Mouse (Mus musculus): ENCODE measurements at regions not wholly inside any gene's neighbourhood (a gene's known extent, or its start where the extent isn't known, plus 50 kb on each side); places are given as distances from the start of the nearest gene placed in this dataset.

- Histone ChIP-seq H3K27ac (no peak overlapping the region), H3K4me2 (replicated peaks) (no peak overlapping the region), H3K4me3 (no peak overlapping the region), H3K4me1 (no peaks in the 10 kb centered on the region), H3K36me3 (no peaks in the 10 kb centered on the region), H3K9me3 (no peaks in the 10 kb centered on the region), H3K9ac (no peak overlapping the region), H3K27me3 (no peaks in the 10 kb centered on the region)
- no peak for ATAC-seq (ENCODE audit: low FRiP score, low read depth)
- WGBS = 63% methylated on average over 3 of the region's 3 CpGs
Measured at GRCm38 (mm10) chr11:38224300-38224699, 988.5 kb upstream of the Tenm2 start.

DNA sequence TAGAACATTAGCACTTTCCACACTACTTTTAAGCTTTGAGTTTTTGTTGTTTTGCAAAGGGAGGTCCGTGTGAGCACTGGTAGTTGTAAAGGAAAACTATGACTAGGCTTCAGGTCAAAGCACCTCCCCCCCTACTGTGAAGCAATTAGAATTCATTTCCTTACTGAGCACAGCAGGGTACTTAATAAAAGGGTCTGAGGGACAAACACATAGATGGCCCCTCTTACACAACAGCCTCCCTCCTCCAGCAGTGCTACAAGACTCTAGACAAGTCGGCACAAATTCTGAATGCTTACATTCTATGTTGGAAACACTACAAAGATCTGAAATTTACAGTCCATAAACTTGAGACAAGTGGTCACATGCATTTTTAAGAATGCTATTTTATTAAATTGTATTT lies 967.6 kb upstream of the Tenm2 start:
- no peaks in the 10 kb centered on the region for H3K9me3 ChIP-seq
- 19% methylated on average over 2 of the region's 2 CpGs for WGBS
- H3K4me2 ChIP-seq (replicated peaks) = no peak overlapping the region

DNA sequence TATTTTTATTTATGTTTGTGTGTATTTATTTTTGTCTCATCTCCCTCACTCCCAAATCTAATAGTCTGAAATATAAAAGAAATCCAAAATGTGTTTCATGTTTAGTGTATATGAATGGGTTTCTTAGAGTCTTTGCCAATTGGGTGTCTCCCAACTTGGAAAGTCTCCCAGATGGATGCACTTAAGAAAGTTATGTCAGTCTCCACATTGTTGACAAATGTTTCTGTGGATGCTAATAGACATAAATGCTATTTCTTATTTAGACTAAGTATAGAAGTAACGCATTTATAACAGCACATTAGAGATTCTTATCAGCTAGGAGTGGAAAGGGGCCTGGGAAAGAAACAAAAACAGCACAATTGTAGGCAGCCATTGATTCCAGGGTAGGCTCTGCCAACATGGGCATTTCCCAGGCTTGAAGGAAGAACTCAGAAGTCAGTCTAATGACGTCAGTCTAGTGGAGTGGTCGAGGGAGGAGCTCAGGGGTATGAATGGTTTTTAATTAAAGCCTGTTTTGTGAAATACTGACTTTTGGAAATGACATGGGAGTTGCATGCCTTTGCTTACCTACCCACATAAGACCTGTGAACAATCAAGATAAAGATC lies 965.5 kb upstream of the Tenm2 start:
- H3K4me2 ChIP-seq (replicated peaks) = no peak overlapping the region
- H3K9ac ChIP-seq = no peak overlapping the region
- no peak for ATAC-seq (ENCODE audit: low FRiP score, low read depth)
- H3K9me3 ChIP-seq = no peaks in the 10 kb centered on the region
- H3K27me3 ChIP-seq = no peaks in the 10 kb centered on the region
- H3K36me3 ChIP-seq = no peaks in the 10 kb centered on the region
- WGBS = 70% methylated on average over 3 of the region's 3 CpGs
- no peak overlapping the region for H3K27ac ChIP-seq
- H3K4me1 ChIP-seq = no peaks in the 10 kb centered on the region
- no peak overlapping the region for H3K4me3 ChIP-seq

More for the DNA sequence above, 967.6 kb upstream of the Tenm2 start:
- no peak for ATAC-seq (ENCODE audit: low FRiP score, low read depth)
- Histone ChIP-seq H3K9ac (no peak overlapping the region), H3K36me3 (no peaks in the 10 kb centered on the region), H3K27ac (no peak overlapping the region), H3K4me3 (no peak overlapping the region), H3K4me1 (no peaks in the 10 kb centered on the region), H3K27me3 (no peaks in the 10 kb centered on the region)

- no peak overlapping the region for H3K9ac ChIP-seq
Measured at GRCm38 (mm10) chr11:38193719-38194118, 958.0 kb upstream of the Tenm2 start.

GRCm38 (mm10) chr11:38191895-38192547 lies 956.3 kb upstream of the Tenm2 start:
- no peak overlapping the region for H3K4me3 ChIP-seq
- no peak overlapping the region for H3K27ac ChIP-seq
- H3K36me3 ChIP-seq = no peaks in the 10 kb centered on the region
- ATAC-seq (ENCODE audit: low FRiP score, low read depth) = no peak
- no peaks in the 10 kb centered on the region for H3K27me3 ChIP-seq
- H3K9ac ChIP-seq = no peak overlapping the region
- H3K4me2 ChIP-seq (replicated peaks) = no peak overlapping the region
- H3K9me3 ChIP-seq = no peaks in the 10 kb centered on the region
- WGBS = 85% methylated on average over 2 of the region's 2 CpGs
- no peaks in the 10 kb centered on the region for H3K4me1 ChIP-seq

More at GRCm38 (mm10) chr11:38193719-38194118, 958.0 kb upstream of the Tenm2 start:
- no peak for ATAC-seq (ENCODE audit: low FRiP score, low read depth)
- Histone ChIP-seq H3K4me2 (replicated peaks) (no peak overlapping the region), H3K36me3 (no peaks in the 10 kb centered on the region), H3K4me3 (no peak overlapping the region), H3K9me3 (no peaks in the 10 kb centered on the region), H3K27ac (no peak overlapping the region), H3K4me1 (no peaks in the 10 kb centered on the region), H3K27me3 (no peaks in the 10 kb centered on the region)
- WGBS = 68% methylated on average over 5 of the region's 5 CpGs

DNA sequence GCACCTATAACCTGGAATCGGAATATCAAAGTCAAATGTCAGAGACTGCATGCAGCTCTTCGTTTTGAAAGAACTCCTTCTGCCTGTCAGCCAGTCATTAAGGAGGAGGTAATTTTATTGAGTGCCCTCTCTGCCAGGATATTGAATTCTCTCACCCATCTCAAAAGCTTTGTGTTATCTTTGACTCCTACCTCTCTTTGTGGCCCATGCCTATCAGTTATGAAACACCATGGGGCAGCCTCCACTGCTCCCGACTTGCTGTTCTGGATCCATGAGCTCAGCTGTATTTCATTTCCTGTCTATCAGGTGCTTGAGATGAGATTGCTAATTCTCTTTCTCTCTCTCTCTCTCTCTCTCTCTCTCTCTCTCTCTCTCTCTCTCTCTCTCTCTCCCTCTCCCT lies 955.7 kb upstream of the Tenm2 start:
- ATAC-seq (ENCODE audit: low FRiP score, low read depth) = no peak
- Histone ChIP-seq H3K9me3 (no peaks in the 10 kb centered on the region), H3K9ac (no peak overlapping the region), H3K27ac (no peak overlapping the region), H3K36me3 (no peaks in the 10 kb centered on the region), H3K4me2 (replicated peaks) (no peak overlapping the region), H3K4me3 (no peak overlapping the region), H3K4me1 (no peaks in the 10 kb centered on the region), H3K27me3 (no peaks in the 10 kb centered on the region)
- 53% methylated on average over 3 of the region's 3 CpGs for WGBS

DNA sequence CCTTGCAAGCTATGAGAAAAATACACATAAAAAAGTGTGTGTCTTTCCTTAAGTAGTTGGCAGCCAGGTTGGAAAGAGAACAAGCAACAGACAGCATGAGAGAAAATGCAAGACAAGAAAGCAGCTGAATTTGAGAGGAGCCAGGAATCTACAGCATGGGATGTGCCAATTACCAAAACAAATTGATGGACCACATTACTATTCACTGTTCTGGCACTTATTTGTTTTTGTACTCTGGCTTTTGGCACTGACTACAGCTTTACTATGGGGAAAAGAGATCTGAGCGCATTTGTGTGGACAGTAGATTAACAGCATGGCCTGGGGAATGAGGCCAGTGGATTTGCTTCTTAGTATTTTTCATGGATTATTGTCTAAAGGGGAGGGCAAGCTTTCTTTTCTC lies 935.0 kb upstream of the Tenm2 start:
- Histone ChIP-seq H3K9ac (no peak overlapping the region), H3K9me3 (no peaks in the 10 kb centered on the region), H3K4me2 (replicated peaks) (no peak overlapping the region), H3K4me3 (no peak overlapping the region), H3K36me3 (no peaks in the 10 kb centered on the region), H3K27me3 (no peaks in the 10 kb centered on the region), H3K4me1 (no peaks in the 10 kb centered on the region), H3K27ac (no peak overlapping the region)
- ATAC-seq (ENCODE audit: low FRiP score, low read depth) = no peak
- WGBS = 79% methylated on average over 1 of the region's 1 CpGs

- Histone ChIP-seq H3K27ac (no peak overlapping the region), H3K4me2 (replicated peaks) (no peak overlapping the region), H3K36me3 (no peaks in the 10 kb centered on the region), H3K27me3 (no peaks in the 10 kb centered on the region), H3K9me3 (no peaks in the 10 kb centered on the region), H3K9ac (no peak overlapping the region), H3K4me1 (no peaks in the 10 kb centered on the region), H3K4me3 (no peak overlapping the region)
- 90% methylated on average over 4 of the region's 4 CpGs for WGBS
- ATAC-seq (ENCODE audit: low FRiP score, low read depth) = no peak
Measured at GRCm38 (mm10) chr11:38158310-38158709, 922.5 kb upstream of the Tenm2 start.

DNA sequence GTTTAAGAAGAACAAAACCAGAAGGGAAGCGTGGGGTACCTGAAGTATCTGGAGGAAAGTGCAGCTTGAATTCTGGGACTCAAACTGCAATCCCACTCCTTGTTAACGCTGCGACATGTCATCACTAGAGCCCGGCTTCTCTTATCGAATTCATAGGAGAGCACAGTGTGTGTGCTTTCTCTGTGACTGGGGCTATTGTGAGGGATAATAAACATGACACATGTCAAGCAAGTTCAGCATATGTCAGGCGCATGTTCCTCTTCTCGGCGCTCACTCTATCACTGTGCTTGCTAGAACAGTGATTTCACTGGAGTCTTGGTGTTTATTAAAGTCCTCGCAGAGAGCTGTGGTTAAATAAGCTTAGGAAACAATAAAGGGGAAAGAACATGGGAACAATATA lies 921.2 kb upstream of the Tenm2 start:
- WGBS = 75% methylated on average over 9 of the region's 9 CpGs
- no peak for ATAC-seq (ENCODE audit: low FRiP score, low read depth)
- H3K36me3 ChIP-seq = no peaks in the 10 kb centered on the region
- H3K27me3 ChIP-seq = no peaks in the 10 kb centered on the region
- H3K4me3 ChIP-seq = no peak overlapping the region
- no peak overlapping the region for H3K4me2 ChIP-seq (replicated peaks)
- H3K27ac ChIP-seq = no peak overlapping the region
- no peaks in the 10 kb centered on the region for H3K9me3 ChIP-seq
- no peak overlapping the region for H3K9ac ChIP-seq
- no peaks in the 10 kb centered on the region for H3K4me1 ChIP-seq

DNA sequence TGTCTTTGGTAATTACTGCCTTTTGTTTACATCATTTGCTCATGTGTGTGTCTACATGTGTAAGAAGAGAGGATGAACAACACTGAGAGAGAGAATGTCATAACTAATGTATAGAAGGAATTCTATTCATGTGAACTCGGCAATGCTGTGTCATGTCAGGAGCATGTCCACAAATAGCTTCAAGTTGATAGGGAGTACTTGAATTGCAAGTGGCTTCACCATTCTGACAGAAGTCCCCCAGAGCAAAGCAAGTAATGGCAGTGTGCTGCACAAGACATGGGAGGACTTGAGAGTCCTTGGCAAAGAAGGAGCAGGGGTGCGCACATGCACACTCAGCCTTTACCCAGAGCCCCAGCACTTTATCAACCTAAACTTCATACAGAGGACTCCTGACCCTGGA lies 919.9 kb upstream of the Tenm2 start:
- Histone ChIP-seq H3K4me1 (no peaks in the 10 kb centered on the region), H3K27ac (no peak overlapping the region), H3K4me2 (replicated peaks) (no peak overlapping the region), H3K9ac (no peak overlapping the region), H3K9me3 (no peaks in the 10 kb centered on the region), H3K27me3 (no peaks in the 10 kb centered on the region), H3K36me3 (no peaks in the 10 kb centered on the region), H3K4me3 (no peak overlapping the region)
- no peak for ATAC-seq (ENCODE audit: low FRiP score, low read depth)
- 97% methylated on average over 2 of the region's 2 CpGs for WGBS

- H3K9ac ChIP-seq = no peak overlapping the region
- no peak overlapping the region for H3K4me2 ChIP-seq (replicated peaks)
- no peak overlapping the region for H3K4me3 ChIP-seq
- no peak for ATAC-seq (ENCODE audit: low FRiP score, low read depth)
- H3K36me3 ChIP-seq = no peaks in the 10 kb centered on the region
- H3K27me3 ChIP-seq = no peaks in the 10 kb centered on the region
- WGBS = 89% methylated on average over 2 of the region's 2 CpGs
- no peaks in the 10 kb centered on the region for H3K4me1 ChIP-seq
- no peak overlapping the region for H3K27ac ChIP-seq
- no peaks in the 10 kb centered on the region for H3K9me3 ChIP-seq
Measured at GRCm38 (mm10) chr11:38143436-38143835, 907.7 kb upstream of the Tenm2 start.

- Histone ChIP-seq H3K27me3 (no peaks in the 10 kb centered on the region), H3K4me3 (no peak overlapping the region), H3K9ac (no peak overlapping the region), H3K27ac (no peak overlapping the region), H3K36me3 (no peaks in the 10 kb centered on the region), H3K4me2 (replicated peaks) (no peak overlapping the region), H3K4me1 (no peaks in the 10 kb centered on the region), H3K9me3 (no peaks in the 10 kb centered on the region)
- ATAC-seq (ENCODE audit: low FRiP score, low read depth) = no peak
Measured at GRCm38 (mm10) chr11:38128851-38129250, 893.1 kb upstream of the Tenm2 start.

GRCm38 (mm10) chr11:38123789-38124330 lies 888.1 kb upstream of the Tenm2 start:
- Histone ChIP-seq H3K9me3 (no peaks in the 10 kb centered on the region), H3K27ac (no peak overlapping the region), H3K4me1 (no peaks in the 10 kb centered on the region), H3K27me3 (no peaks in the 10 kb centered on the region), H3K4me3 (no peak overlapping the region), H3K36me3 (no peaks in the 10 kb centered on the region), H3K4me2 (replicated peaks) (no peak overlapping the region), H3K9ac (no peak overlapping the region)
- no peak for ATAC-seq (ENCODE audit: low FRiP score, low read depth)
- 83% methylated on average over 2 of the region's 2 CpGs for WGBS
